Comparison of ENCODE assay signal across 8 mouse cellular contexts in the genomic region with DNA sequence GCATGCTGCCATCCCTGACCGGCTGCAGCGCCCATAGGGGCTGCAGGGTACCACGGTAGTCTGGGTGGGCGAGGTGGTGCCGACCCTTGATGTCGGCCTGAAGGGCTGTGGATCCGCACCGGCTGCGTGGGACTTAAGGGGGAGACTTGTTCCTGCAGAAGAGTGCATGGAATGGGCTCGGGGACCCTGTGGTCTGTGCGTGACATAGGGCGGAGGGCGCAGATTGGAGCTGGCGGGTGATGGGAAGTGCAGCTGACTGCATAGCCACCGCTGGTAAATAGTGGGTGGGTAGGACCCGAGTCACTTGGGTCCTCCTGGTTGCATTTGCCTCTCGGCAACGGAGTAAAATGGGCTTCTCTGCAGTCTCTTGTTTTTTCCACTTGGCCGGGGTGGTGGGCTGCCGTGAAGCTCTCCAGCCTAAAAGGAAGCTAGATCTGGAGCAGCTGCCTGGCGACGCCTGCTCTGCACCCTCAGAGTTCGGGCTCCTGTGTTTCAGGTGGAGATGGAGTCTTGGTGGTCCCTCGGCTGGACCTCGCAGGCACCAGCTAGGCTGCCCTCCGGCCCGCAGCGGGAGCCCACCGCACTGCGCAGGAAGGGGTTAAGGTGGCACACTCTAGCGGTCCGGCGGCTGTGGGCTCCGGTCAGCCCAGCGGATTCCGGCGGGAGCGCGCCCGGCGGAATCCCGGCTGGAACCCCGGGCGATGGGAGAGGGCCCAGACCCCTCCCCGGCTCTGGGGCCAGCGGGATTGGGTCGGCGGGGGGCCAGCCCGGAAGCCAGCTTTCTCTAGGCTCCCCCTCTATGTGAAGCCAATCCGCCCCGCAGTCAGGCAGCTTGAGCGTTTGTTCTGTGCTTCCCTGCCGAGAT. TPM values are rescaled to one million over a fixed set of nuclear protein-coding genes. Genes with fewer than 3 reads are reported as not detected.
DNase-seq lines count a peak whose midpoint lies in the region; ATAC-seq and TF ChIP-seq lines count a peak whose summit lies in the region.

No protein-coding gene starts in this region.

- TF ChIP-seq POLR2A in heart, adult 2 months (IDR thresholded peaks at IDR 0.05; ENCODE audit: insufficient read depth, low read depth, low read length): no peak

- H3K36me3 ChIP-seq in heart, adult 2 months (ENCODE audit: control insufficient read depth, insufficient read depth, low read length): no peaks in the 10 kb centered on the region
- H3K36me3 ChIP-seq in lung, postnatal 0 days (ENCODE audit: insufficient read depth, low read length): no peaks in the 10 kb centered on the region

- H3K79me2 ChIP-seq in heart, adult 2 months (replicated peaks; ENCODE audit: control insufficient read depth, insufficient read depth, low read length): no peaks in the 10 kb centered on the region

- no peak for TF ChIP-seq CTCF in heart, adult 2 months (IDR thresholded peaks at IDR 0.05)
- peak; percentile 46 for TF ChIP-seq CTCF in layer of hippocampus, adult 2 months (conservative IDR thresholded peaks at IDR 0.05)
- TF ChIP-seq CTCF in lung, postnatal 0 days (IDR thresholded peaks at IDR 0.05): peak; percentile 13; the same call in 1 of the 2 replicates

- H3K9ac ChIP-seq in heart, adult 2 months (ENCODE audit: low read depth, low read length): peak overlapping the region; percentile 27
- H3K9ac ChIP-seq in lung, postnatal 0 days (replicated peaks; ENCODE audit: low read depth): peak overlapping the region; percentile 26; the same call in 1 of the 2 replicates

- H3K4me3 ChIP-seq in heart, adult 2 months: peak overlapping the region; percentile 38
- H3K4me3 ChIP-seq in layer of hippocampus, adult 2 months: peak overlapping the region; percentile 92
- peak overlapping the region; percentile 45 for H3K4me3 ChIP-seq in lung, postnatal 0 days (ENCODE audit: low read depth, low read length)

- TF ChIP-seq EP300 in heart, adult 2 months (IDR thresholded peaks at IDR 0.05; ENCODE audit: insufficient read depth, low read depth, low read length): no peak
- TF ChIP-seq EP300 in lung, postnatal 0 days (IDR thresholded peaks at IDR 0.05): no peak

- H3K4me1 ChIP-seq in heart, adult 2 months (ENCODE audit: control insufficient read depth, insufficient read depth, low read length): no peaks in the 10 kb centered on the region
- H3K4me1 ChIP-seq in lung, postnatal 0 days (ENCODE audit: insufficient read depth, low read depth, low read length): no peaks in the 10 kb centered on the region

- peaks cover 8% of the 10 kb centered on the region for H3K27me3 ChIP-seq in heart, adult 2 months (ENCODE audit: control insufficient read depth, insufficient read depth, low read length)
- peaks cover 11% of the 10 kb centered on the region for H3K27me3 ChIP-seq in lung, postnatal 0 days (replicated peaks; ENCODE audit: insufficient read depth, low read length)

- peak; percentile 49 for DNase-seq in thymus, postnatal 14 days
- no peak for DNase-seq in thymus, postnatal 10 days (ENCODE audit: low spot score in 2 of 2)
- peak; percentile 50 for DNase-seq in embryo, embryonic 9.5 days (ENCODE audit: extremely low spot score)
- peak; percentile 23 to 42 for DNase-seq in heart, adult 2 months
- DNase-seq in layer of hippocampus, adult 2 months (ENCODE audit: low spot score in 2 of 2): peak; percentile 69 to 75
- DNase-seq in lung, postnatal 0 days (ENCODE audit: low spot score): peak; percentile 70
- DNase-seq in right cerebral cortex, postnatal 25 days: peak; percentile 80

- no peaks in the 10 kb centered on the region for H3K9me3 ChIP-seq in lung, postnatal 0 days (ENCODE audit: low read length)

- 3% methylated on average over 50 of the region's 53 CpGs for WGBS in heart, adult 2 months
- 1% methylated on average over 45 of the region's 53 CpGs for WGBS in lung, postnatal 0 days

- peak; percentile 78 for ATAC-seq in lung, postnatal 0 days
- ATAC-seq in megakaryocyte-erythroid progenitor cell, adult 5-6 weeks (replicated peaks; ENCODE audit: low FRiP score, low TSS enrichment, poor library complexity, severe bottlenecking): no peak

- intact Hi-C loops in heart, adult 2 months (cut with DNase I): no loop called here

- H3K4me2 ChIP-seq in lung, postnatal 0 days (replicated peaks; ENCODE audit: low read depth, low read length): peak overlapping the region; percentile 70

- no peak overlapping the region for H3K27ac ChIP-seq in heart, adult 2 months
- peak overlapping the region; percentile 99 for H3K27ac ChIP-seq in layer of hippocampus, adult 2 months
- peak overlapping the region; percentile 64 for H3K27ac ChIP-seq in lung, postnatal 0 days (ENCODE audit: low read length)

RNA-seq across cellular contexts. Expression of a gene that starts 1.1 kb away (rescaled TPM):
- total RNA-seq in heart, adult 2 months (2021): 1 to 10 TPM; 1.0 to 1.6 TPM
- 1.1 and 1.6 TPM in 2 replicates for polyA plus RNA-seq in heart, adult 2 months (2012; rRNA removed)
- 10 to 100 TPM; 89.7 to 94.9 TPM for total RNA-seq in layer of hippocampus, adult 2 months (2021)
- polyA plus RNA-seq in lung, postnatal 0 days (2015; fragmentation: Nextera tagmentation; extraction: Ambion mirVana): 0.87 and 0.93 TPM in 2 replicates
- not detected in 2 replicates for total RNA-seq in megakaryocyte-erythroid progenitor cell, adult 5-6 weeks (2014; fragmentation: Nextera tagmentation)
- total RNA-seq in megakaryocyte-erythroid progenitor cell, adult 5-6 weeks (2017): not detected in 2 replicates

Comparison
In these comparisons a context has a peak if more than half of its experiments do, and no peak if none do; other contexts are left out.
1. DNase-seq: peak in thymus, postnatal 14 days (single experiment), embryo, embryonic 9.5 days (single experiment), heart, adult 2 months (2 of 2), layer of hippocampus, adult 2 months (2 of 2), lung, postnatal 0 days (single experiment) and right cerebral cortex, postnatal 25 days (single experiment); none in thymus, postnatal 10 days (0 of 2).
2. H3K4me3 ChIP-seq: peak in every context shown above with its lines; median percentile 92 in layer of hippocampus, adult 2 months; 45 in lung, postnatal 0 days; 38 in heart, adult 2 months.
3. RNA of a gene that starts 1.1 kb away (total RNA-seq): 89.7 to 94.9 TPM in layer of hippocampus, adult 2 months; 1.0 to 1.6 TPM in heart, adult 2 months and not detected in megakaryocyte-erythroid progenitor cell, adult 5-6 weeks; every median in the first group is over 10 times any median in the second.